Mouse (Mus musculus): ENCODE measurements around the gene Pacsin2. TPM values are rescaled to one million over a fixed set of nuclear protein-coding genes. Genes with fewer than 3 reads are reported as not detected.

Pacsin2 gene
- polyA plus RNA-seq, 1 experiment, result 42.5 TPM

GRCm38 (mm10) chr15:83338908-83339307, 125.5 kb downstream of the Pacsin2 start:
- no peak overlapping the region for H3K4me3 ChIP-seq (ENCODE audit: insufficient read depth, low read depth, low read length)
- H3K4me1 ChIP-seq (ENCODE audit: control insufficient read depth, insufficient read depth, insufficient read length, low read length), result no peaks in the 10 kb centered on the region
- H3K27ac ChIP-seq (replicated peaks; ENCODE audit: low read depth, low read length), result no peak overlapping the region

GRCm38 (mm10) chr15:83337903-83338870, 126.2 kb downstream of the Pacsin2 start:
- no peaks in the 10 kb centered on the region for H3K4me1 ChIP-seq (ENCODE audit: control insufficient read depth, insufficient read depth, insufficient read length, low read length)
- H3K4me3 ChIP-seq (ENCODE audit: insufficient read depth, low read depth, low read length), result no peak overlapping the region
- H3K27ac ChIP-seq (replicated peaks; ENCODE audit: low read depth, low read length), result no peak overlapping the region

- no peaks in the 10 kb centered on the region for H3K4me1 ChIP-seq (ENCODE audit: control insufficient read depth, insufficient read depth, insufficient read length, low read length)
- no peak overlapping the region for H3K4me3 ChIP-seq (ENCODE audit: insufficient read depth, low read depth, low read length)
- no peak overlapping the region for H3K27ac ChIP-seq (replicated peaks; ENCODE audit: low read depth, low read length)
Measured at GRCm38 (mm10) chr15:83332373-83332772, 132.0 kb downstream of the Pacsin2 start.

- Histone ChIP-seq H3K27ac (replicated peaks; ENCODE audit: low read depth, low read length) (no peak overlapping the region), H3K4me1 (ENCODE audit: control insufficient read depth, insufficient read depth, insufficient read length, low read length) (no peaks in the 10 kb centered on the region), H3K4me3 (ENCODE audit: insufficient read depth, low read depth, low read length) (no peak overlapping the region)
Measured at GRCm38 (mm10) chr15:83328952-83329351, 135.5 kb downstream of the Pacsin2 start.

Other genes starting within 250 kb of the Pacsin2 start
- 2.9 TPM in 2 replicates for gene A4galt, start 212.8 kb downstream of the Pacsin2 start, polyA plus RNA-seq (2012; ENCODE audit: insufficient read depth, insufficient read length, missing spikeins)
- gene Arfgap3, start 114.4 kb downstream of the Pacsin2 start, polyA plus RNA-seq (2012; ENCODE audit: insufficient read depth, insufficient read length, missing spikeins), result 6.4 and 12.2 TPM in 2 replicates
- 6.0 and 7.2 TPM in 2 replicates for gene Ttll1, start 46.3 kb upstream of the Pacsin2 start, polyA plus RNA-seq (2012; ENCODE audit: insufficient read depth, insufficient read length, missing spikeins)
- gene Bik, start 62.3 kb upstream of the Pacsin2 start, polyA plus RNA-seq (2012; ENCODE audit: insufficient read depth, insufficient read length, missing spikeins), result 4.1 TPM in 1 of 2 replicates, not detected in the other
- 723 and 770 TPM in 2 replicates for gene Tspo, start 99.0 kb upstream of the Pacsin2 start, polyA plus RNA-seq (2012; ENCODE audit: insufficient read depth, insufficient read length, missing spikeins)
- 29.1 and 29.6 TPM in 2 replicates for gene Mcat, start 99.2 kb upstream of the Pacsin2 start, polyA plus RNA-seq (2012; ENCODE audit: insufficient read depth, insufficient read length, missing spikeins)
- 7.0 and 7.7 TPM in 2 replicates for gene Ttll12, start 130.6 kb upstream of the Pacsin2 start, polyA plus RNA-seq (2012; ENCODE audit: insufficient read depth, insufficient read length, missing spikeins)

Data from brown adipose tissue, adult 24 weeks (tissue).